In the genomic region with DNA sequence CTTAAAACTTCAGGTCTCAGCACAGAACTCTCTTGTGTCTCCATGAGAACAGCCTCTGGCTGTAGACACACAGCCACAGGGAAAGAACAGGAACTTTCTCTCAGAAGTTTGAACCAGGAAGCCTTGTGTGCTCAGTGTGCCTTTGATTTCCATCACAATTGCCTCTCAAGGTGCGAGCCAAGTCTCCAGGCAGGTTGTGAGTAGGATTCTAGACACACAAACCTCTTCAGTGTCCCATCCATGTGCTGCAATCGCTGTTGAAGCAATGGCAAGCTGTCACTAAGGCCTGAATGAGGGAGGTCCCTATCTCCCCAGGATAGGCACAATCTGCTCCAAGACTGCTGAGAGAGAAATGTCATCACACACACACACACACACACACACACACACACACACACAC, we compare ENCODE assay signal across 8 mouse cellular contexts. TPM values are rescaled to one million over a fixed set of nuclear protein-coding genes. Genes with fewer than 3 reads are reported as not detected.
DNase-seq lines count a peak whose midpoint lies in the region; ATAC-seq and TF ChIP-seq lines count a peak whose summit lies in the region.

No protein-coding gene starts in this region.

- WGBS in hindbrain, embryonic 10.5 days: 36% methylated on average over 2 of the region's 2 CpGs
- 34% methylated on average over 2 of the region's 2 CpGs for WGBS in hindbrain, embryonic 16.5 days
- 28% methylated on average over 2 of the region's 2 CpGs for WGBS in forebrain, embryonic 12.5 days
- 47% methylated on average over 2 of the region's 2 CpGs for WGBS in limb, embryonic 14.5 days

- no peak for ATAC-seq in hindbrain, embryonic 16.5 days
- no peak for ATAC-seq in forebrain, embryonic 12.5 days (ENCODE audit: low FRiP score)
- no peak for ATAC-seq in limb, embryonic 14.5 days (ENCODE audit: low FRiP score, low read depth)

- H3K4me3 ChIP-seq in hindbrain, embryonic 10.5 days: peak overlapping the region; percentile 64; the same call in 1 of the 2 replicates
- no peak overlapping the region for H3K4me3 ChIP-seq in hindbrain, embryonic 16.5 days (ENCODE audit: low read length)
- H3K4me3 ChIP-seq in forebrain, embryonic 12.5 days (replicated peaks): no peak overlapping the region
- no peak overlapping the region for H3K4me3 ChIP-seq in limb, embryonic 14.5 days (replicated peaks; ENCODE audit: low read length)

- no peak overlapping the region for H3K9ac ChIP-seq in hindbrain, embryonic 16.5 days (ENCODE audit: low read depth, low read length)
- no peak overlapping the region for H3K9ac ChIP-seq in forebrain, embryonic 12.5 days
- no peak overlapping the region for H3K9ac ChIP-seq in limb, embryonic 14.5 days (ENCODE audit: low read depth, low read length, severe bottlenecking)

- peak overlapping the region; percentile 56 for H3K27ac ChIP-seq in hindbrain, embryonic 10.5 days
- no peak overlapping the region for H3K27ac ChIP-seq in hindbrain, embryonic 16.5 days (ENCODE audit: low read depth, low read length)
- H3K27ac ChIP-seq in forebrain, embryonic 12.5 days: peak overlapping the region; percentile 46; the same call in 1 of the 2 replicates
- H3K27ac ChIP-seq in limb, embryonic 14.5 days (replicated peaks; ENCODE audit: low read depth, low read length): peak overlapping the region; percentile 48; the same call in 1 of the 2 replicates

- intact Hi-C loops in left cerebral cortex, postnatal 14 days (cut with DNase I): loop anchor here (5.0 kb wide), 2 partner anchors 46 to 61 kb away; no protein-coding TSS in a partner anchor

- H3K4me1 ChIP-seq in hindbrain, embryonic 10.5 days (replicated peaks): peaks cover 52% of the 10 kb centered on the region
- peaks cover 45% of the 10 kb centered on the region for H3K4me1 ChIP-seq in hindbrain, embryonic 16.5 days (ENCODE audit: control insufficient read depth, insufficient read depth, low read depth, low read length)
- H3K4me1 ChIP-seq in forebrain, embryonic 12.5 days: peaks cover 49% of the 10 kb centered on the region
- peaks cover 39% of the 10 kb centered on the region for H3K4me1 ChIP-seq in limb, embryonic 14.5 days (ENCODE audit: control insufficient read depth, insufficient read depth, low read length)

- DNase-seq in hindbrain, embryonic 10.5 days (ENCODE audit: low spot score): no peak
- DNase-seq in ES-CJ7 (ENCODE audit: low read depth, low spot score): peak; percentile 56
- no peak for DNase-seq in limb, embryonic 14.5 days (ENCODE audit: low spot score)
- DNase-seq in testis, postnatal 14 days (ENCODE audit: low spot score): no peak
- no peak for DNase-seq in left cerebral cortex, postnatal 14 days (ENCODE audit: low spot score in 2 of 2)
- DNase-seq in layer of hippocampus, postnatal 36 days: no peak

- H3K9me3 ChIP-seq in hindbrain, embryonic 10.5 days: 0 out of 2 replicates have a peak, but pooled peaks cover 5% of the 10 kb centered on the region
- H3K9me3 ChIP-seq in hindbrain, embryonic 16.5 days (ENCODE audit: control insufficient read depth, low read length): peaks cover 3% of the 10 kb centered on the region; the same call in 1 of the 2 replicates
- no peaks in the 10 kb centered on the region for H3K9me3 ChIP-seq in forebrain, embryonic 12.5 days
- H3K9me3 ChIP-seq in limb, embryonic 14.5 days (ENCODE audit: control insufficient read depth, low read length): no peaks in the 10 kb centered on the region

- peaks cover 13% of the 10 kb centered on the region; the same call in 1 of the 2 replicates for H3K36me3 ChIP-seq in hindbrain, embryonic 10.5 days
- no peaks in the 10 kb centered on the region for H3K36me3 ChIP-seq in hindbrain, embryonic 16.5 days (ENCODE audit: control insufficient read depth, insufficient read depth, low read length)
- peaks cover 4% of the 10 kb centered on the region; the same call in 1 of the 2 replicates for H3K36me3 ChIP-seq in forebrain, embryonic 12.5 days (replicated peaks)
- peaks cover 11% of the 10 kb centered on the region for H3K36me3 ChIP-seq in limb, embryonic 14.5 days (ENCODE audit: control insufficient read depth, insufficient read depth, low read length)

- no peaks in the 10 kb centered on the region for H3K27me3 ChIP-seq in hindbrain, embryonic 10.5 days (ENCODE audit: insufficient read depth, poor library complexity, severe bottlenecking)
- H3K27me3 ChIP-seq in hindbrain, embryonic 16.5 days (replicated peaks; ENCODE audit: control insufficient read depth, insufficient read depth, low read length): no peaks in the 10 kb centered on the region
- no peaks in the 10 kb centered on the region for H3K27me3 ChIP-seq in forebrain, embryonic 12.5 days
- H3K27me3 ChIP-seq in limb, embryonic 14.5 days (ENCODE audit: control insufficient read depth, insufficient read depth, low read length): no peaks in the 10 kb centered on the region

- H3K4me2 ChIP-seq in hindbrain, embryonic 16.5 days (ENCODE audit: low read length): no peak overlapping the region
- no peak overlapping the region for H3K4me2 ChIP-seq in forebrain, embryonic 12.5 days
- H3K4me2 ChIP-seq in limb, embryonic 14.5 days (replicated peaks; ENCODE audit: low read depth, low read length, severe bottlenecking): no peak overlapping the region

- no peak for TF ChIP-seq POLR2A in limb, embryonic 14.5 days (IDR thresholded peaks at IDR 0.05; ENCODE audit: borderline replicate concordance, extremely low read depth, insufficient read depth, insufficient read length)

RNA-seq across cellular contexts. Expression of a gene that starts 10.8 kb away (rescaled TPM):
- 3.3 and 4.3 TPM in 2 replicates for polyA plus RNA-seq in hindbrain, embryonic 10.5 days (2016; fragmentation: Nextera tagmentation; extraction: Ambion mirVana)
- 8.0 and 8.2 TPM in 2 replicates for polyA plus RNA-seq in hindbrain, embryonic 16.5 days (2015; fragmentation: Nextera tagmentation; extraction: Ambion mirVana)
- polyA plus RNA-seq in forebrain, embryonic 12.5 days (2016; fragmentation: Nextera tagmentation; extraction: Ambion mirVana): 7.4 and 7.8 TPM in 2 replicates
- polyA plus RNA-seq in limb, embryonic 14.5 days (2012; rRNA removed): 44.5 and 58.6 TPM in 2 replicates
- 10.0 and 10.1 TPM in 2 replicates for polyA plus RNA-seq in limb, embryonic 14.5 days (2014; fragmentation: Nextera tagmentation; extraction: Ambion mirVana)
- 10 to 100 TPM; 56.9 to 62.5 TPM for total RNA-seq in left cerebral cortex, postnatal 14 days (2021)
- total RNA-seq in layer of hippocampus, postnatal 36 days (2021): 10 to 100 TPM; 61.4 to 61.6 TPM
